Mouse (Mus musculus) T-helper 17 cell (primary cell): ENCODE measurements around the gene Stoml1.

Experiments
- in situ Hi-C, 2 experiments: fragments of 300-600 bp; cut with MboI, MseI; formaldehyde crosslinking; loops; 1 replicate in 1 of 2; 2 replicates in 1 of 2; pipeline ENCODE4 v1.15.1; 2025; ENCODE audit warnings: high pct_unique_total_duplicates in 2 of 2

Stoml1 gene

DNA sequence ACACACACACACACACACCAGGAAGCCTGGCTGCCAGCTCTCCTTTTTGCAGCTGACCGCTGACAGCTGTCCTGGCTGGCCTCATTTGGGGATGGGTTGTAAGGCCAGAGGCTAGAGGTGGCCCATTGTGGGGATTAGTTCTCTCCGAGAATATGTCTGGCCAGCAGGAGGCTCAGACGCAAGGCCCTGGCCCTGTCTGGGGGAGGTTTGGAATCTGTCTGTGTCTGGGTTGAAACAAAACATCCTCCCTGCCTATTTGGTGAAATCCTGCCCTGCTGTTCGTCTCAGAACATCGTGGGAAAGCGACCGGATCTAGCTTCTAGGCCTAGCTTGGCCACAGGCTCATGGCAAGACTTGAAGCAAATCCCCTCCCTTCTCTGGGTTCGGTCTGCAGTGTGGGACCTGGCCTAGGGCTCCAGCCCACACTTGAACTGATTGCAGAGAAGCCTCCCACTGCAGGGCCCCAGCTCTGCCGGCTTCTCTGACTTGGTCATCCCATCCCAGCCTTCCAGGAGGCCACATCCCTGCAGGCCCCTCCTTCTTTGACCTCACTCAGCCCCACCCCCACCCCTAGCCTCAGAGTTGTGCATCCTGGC, 42.9 kb downstream of the Stoml1 start:
- in situ Hi-C loops: no loop called here

DNA sequence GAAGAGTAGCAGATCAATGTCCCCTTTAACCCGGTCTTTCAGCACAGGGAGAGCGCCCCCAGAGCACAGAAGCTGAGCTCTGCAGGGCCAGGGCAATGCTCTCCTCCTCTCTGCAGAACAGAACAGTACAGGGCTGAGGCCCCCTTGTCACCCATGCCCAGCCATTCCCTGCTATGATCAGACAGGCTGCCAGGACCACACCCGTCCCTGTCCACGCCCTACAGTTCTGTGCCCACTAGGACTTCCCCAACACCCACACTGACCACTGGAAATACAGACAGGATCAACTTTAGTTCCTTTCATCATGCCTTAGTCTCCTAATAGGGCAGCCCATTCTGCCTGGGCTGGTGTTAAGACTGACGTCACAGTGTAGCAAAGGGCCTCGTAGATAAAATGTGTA, 44.1 kb downstream of the Stoml1 start:
- in situ Hi-C loops: no loop called here

DNA sequence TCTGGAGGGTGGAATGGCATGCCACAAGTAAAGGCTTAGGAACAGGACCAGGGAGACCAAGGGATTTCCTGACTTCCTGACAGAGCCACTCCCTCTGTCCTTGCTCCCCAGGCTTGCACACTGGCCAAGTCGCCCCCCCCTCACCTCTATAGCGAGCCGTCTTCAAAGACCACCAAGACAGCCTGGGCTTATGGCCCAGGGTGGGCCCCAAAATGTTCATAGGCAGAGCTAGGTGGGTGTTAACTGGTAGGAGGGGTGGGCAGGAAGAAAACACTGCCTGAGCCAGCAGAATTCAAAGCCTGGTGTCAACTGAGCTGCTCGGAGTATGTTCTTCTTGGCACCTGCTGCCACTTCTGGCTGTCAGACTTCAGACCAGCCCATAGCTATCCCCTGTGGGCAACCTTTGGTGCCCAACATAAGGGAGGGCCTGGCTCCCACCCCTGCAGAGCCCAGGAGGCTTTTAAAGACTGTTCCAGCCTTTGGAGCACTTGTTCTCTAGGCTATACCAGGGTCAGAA, 45.1 kb downstream of the Stoml1 start:
- in situ Hi-C loops: no loop called here

DNA sequence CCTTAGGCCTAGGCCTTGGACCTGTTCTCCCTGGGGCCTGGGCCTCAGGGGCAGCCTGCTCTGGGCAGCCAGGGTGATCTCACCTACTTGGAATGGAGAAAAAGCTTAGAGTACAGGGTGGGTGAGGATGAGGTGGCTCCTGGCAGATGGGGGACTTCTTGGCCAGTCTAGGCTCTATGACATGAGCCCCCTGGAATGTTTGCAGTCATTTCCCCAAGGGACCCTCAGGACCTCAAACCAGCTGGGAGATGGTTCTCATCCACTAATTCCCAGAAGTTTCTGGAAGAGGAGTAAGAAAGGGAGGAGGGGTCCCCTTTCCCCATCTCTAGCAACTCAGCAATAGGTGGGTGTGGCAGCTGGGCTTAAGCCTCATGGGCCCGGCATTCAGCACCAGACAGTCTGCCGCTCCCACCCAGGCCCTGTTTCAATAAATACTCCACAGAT, 46.4 kb downstream of the Stoml1 start:
- in situ Hi-C loops: no loop called here

DNA sequence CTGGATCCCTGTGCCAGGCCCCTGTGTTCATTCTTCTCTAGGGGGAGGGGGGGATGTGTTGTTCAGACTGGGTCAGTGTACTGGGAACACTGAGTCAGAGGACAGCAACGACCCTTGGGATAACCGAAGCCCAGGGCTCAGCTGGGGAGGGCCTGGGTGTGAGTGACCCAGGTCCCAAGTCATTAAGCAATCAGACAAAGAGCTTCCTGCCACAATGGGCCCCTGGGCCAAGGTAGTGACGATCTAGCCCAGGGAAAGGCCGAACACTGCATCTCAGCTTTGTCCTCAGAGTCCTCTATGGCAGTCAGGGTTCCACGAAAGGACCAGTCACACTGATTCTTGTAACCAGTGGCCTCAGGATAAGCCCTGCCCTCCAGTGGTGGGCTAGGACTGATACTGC, 50.2 kb downstream of the Stoml1 start:
- in situ Hi-C loops: loop anchor here in 1 of 2 experiments (10.0 kb wide), 1 partner anchor 238 kb away; the partner anchor contains the start of gene Stra6

DNA sequence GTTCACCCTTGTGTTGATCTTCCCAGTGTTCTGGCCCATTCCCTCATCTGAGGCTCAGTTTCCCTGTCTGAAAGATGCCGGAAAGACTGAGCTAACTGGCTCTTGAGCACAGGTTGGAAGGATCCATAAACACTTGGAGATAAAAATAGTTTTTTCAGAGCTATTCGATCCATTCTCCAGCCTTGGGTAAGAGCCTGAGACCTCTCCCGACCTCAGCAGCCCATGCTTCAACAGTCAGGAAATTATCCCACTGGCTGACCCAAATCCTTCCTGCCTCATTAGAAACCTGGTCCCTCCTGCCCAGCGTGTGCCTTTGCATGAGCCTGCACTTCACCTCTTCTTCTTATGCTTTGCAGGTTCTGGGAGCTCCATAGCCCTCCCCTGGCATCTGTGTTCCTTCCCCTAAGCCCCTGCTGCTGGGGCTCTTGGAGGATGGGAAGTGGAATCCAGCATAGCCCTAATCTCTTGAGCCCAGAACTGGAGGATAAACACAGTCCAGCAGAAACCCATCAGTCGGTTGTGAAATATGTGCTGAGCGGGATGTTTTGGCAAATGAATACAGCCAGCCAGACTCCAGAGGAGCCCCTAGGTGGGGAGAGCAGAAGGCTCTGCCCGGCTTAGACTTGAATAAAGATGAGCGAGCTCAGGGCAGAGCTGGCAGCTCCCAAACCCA, 50.8 kb downstream of the Stoml1 start:
- in situ Hi-C loops: loop anchor here in 1 of 2 experiments (10.0 kb wide), 1 partner anchor 239 kb away; the partner anchor contains the start of gene Stra6

DNA sequence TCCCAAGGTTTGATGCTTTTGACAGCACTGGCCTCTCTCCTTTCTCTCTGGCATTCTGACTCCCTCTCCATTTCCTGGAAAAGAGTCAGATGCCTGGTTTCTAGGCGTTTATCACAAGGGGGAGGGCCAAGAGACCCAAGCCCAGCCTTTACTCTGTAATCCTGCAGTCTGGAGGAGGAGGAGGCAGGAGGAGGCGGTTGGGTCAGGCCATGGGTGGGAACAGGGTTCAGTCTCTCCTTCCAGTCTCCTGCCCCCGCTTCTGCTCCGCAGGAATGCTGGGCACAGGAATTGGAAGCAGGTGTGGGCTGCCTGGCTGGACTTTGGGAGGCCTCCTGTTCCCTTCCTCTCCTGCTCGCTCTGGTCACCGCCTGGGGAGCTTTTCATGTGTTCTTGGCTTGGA, 52.7 kb downstream of the Stoml1 start:
- in situ Hi-C loops: loop anchor here in 1 of 2 experiments (10.0 kb wide), 1 partner anchor 241 kb away; the partner anchor contains the start of gene Stra6

DNA sequence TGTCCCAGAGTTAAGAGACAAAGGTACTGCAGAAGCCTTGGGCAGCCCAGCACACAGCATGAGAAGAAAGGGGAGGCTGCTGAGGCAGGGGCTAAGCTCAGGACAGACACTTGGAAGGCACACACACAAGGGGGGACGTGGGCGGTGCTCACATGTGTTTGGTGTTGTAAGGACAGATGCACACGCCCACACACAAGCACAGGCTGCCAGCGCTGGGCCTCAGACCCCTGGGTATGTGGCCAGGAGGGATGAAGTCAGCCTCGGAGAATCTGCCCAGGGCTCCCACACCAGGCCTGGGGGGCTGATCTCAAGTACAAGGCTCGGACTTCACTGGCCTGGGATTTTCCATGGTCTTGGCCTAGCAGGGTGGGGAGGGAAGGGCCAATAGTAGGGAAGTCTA, 55.4 kb downstream of the Stoml1 start:
- in situ Hi-C loops: loop anchor here in 1 of 2 experiments (10.0 kb wide), 1 partner anchor 244 kb away; the partner anchor contains the start of gene Stra6

DNA sequence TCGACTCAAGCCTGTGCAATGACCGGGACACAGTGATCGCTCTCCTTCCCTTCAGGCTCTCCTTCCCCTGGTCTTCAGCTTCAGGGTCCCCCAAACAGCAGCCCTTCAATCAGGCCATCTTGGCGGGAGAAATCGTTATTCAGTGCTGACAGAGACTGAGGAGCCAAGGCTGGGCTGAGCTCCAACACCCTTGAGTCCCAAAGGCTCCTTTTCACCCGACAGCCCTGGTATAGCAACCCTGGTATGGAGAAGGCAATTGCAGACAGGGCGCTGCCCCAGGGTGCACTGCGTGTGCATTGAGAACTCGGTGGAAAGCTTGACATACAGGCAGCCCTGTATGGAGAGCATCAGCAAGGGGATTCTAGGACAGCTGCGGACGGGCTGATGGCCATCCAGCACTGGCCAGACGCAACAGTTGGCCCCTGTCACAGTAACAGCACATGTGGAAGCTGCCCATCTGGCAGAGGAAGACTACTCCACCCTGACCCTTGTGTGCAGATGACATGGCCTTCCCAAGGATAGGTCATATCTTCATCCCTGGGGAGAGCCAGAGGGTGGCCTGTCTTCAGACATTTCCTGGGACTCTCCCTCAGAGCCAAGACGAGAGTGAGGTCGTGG, 57.2 kb downstream of the Stoml1 start:
- in situ Hi-C loops: loop anchor here in 1 of 2 experiments (10.0 kb wide), 1 partner anchor 1445 kb away; the partner anchor contains the start of genes Cspg4 and Odf3l1

DNA sequence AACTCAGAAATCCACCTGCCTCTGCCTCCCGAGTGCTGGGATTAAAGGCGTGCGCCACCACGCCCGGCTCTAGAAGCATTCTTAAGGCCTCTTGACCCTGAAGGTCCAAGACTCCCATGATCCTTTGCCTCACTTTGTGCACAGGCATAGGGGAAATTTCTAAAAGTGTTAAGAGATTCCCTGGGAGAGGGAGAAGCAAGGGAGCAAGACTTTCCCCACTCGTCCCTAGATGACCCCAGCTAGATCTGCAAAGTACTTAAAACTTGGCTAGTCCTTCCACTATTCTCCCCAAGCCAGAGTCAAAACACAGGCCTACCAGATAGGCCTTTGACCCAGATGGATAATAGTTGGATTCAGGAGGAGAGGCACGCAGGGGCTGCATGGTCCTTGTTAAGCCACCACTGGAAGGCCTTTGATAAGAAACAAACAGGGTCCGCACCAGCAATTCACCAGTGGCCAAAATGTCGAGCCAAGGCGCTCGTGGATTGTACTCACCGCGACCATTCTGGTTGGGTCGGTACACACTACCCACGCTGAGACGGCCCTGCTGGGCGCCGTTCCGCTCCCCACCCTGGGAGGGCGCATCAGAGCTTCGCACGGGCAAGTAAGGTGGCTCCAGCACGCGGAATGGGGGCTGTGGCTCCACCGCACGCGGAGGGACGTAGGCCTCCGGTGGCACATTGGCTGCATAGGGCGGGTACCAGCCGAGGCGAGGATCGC, 58.4 kb downstream of the Stoml1 start:
- in situ Hi-C loops: loop anchor here in 1 of 2 experiments (10.0 kb wide), 1 partner anchor 1447 kb away; the partner anchor contains the start of genes Cspg4 and Odf3l1
